Mouse (Mus musculus): ENCODE measurements around the gene Poldip3. TPM values are rescaled to one million over a fixed set of nuclear protein-coding genes. Genes with fewer than 3 reads are reported as not detected.
A peak's percentile ranks its signal among the peaks of the same experiment; 100 is the strongest.

Gene Poldip3
- total RNA-seq, 2 experiments from 2014 or later = 16.0 to 16.3 TPM

- intact Hi-C loops (cut with DNase I) = loop anchor here (10.0 kb wide), 1 partner anchor 300 kb away; no protein-coding TSS in a partner anchor
- TF ChIP-seq CTCF (IDR thresholded peaks at IDR 0.05) = no peak
- Histone ChIP-seq H3K27ac (no peak overlapping the region), H3K4me3 (no peak overlapping the region)
- no peak for DNase-seq
Observed at GRCm38 (mm10) chr15:83115071-83115470, 34.1 kb downstream of the Poldip3 start.

- Histone ChIP-seq H3K4me3 (no peak overlapping the region), H3K27ac (no peak overlapping the region)
- no peak for DNase-seq
- intact Hi-C loops (cut with DNase I) = loop anchor here (10.0 kb wide), 1 partner anchor 299 kb away; no protein-coding TSS in a partner anchor
- no peak for TF ChIP-seq CTCF (IDR thresholded peaks at IDR 0.05)
Observed at GRCm38 (mm10) chr15:83114106-83114505, 35.1 kb downstream of the Poldip3 start.

GRCm38 (mm10) chr15:83112898-83113297 is 36.3 kb downstream of the Poldip3 start:
- peak; percentile 84 for DNase-seq
- TF ChIP-seq CTCF (IDR thresholded peaks at IDR 0.05) = peak; percentile 66
- intact Hi-C loops (cut with DNase I) = loop anchor here (2.0 to 10.0 kb wide), 2 partner anchors 26 to 298 kb away; no protein-coding TSS in a partner anchor
- H3K4me3 ChIP-seq = no peak overlapping the region
- H3K27ac ChIP-seq = no peak overlapping the region

GRCm38 (mm10) chr15:83111874-83112273 is 37.3 kb downstream of the Poldip3 start:
- no peak for TF ChIP-seq CTCF (IDR thresholded peaks at IDR 0.05)
- intact Hi-C loops (cut with DNase I) = loop anchor here (2.0 to 10.0 kb wide), 2 partner anchors 25 to 297 kb away; no protein-coding TSS in a partner anchor
- Histone ChIP-seq H3K4me3 (no peak overlapping the region), H3K27ac (no peak overlapping the region)
- no peak for DNase-seq

GRCm38 (mm10) chr15:83111290-83111689 is 37.9 kb downstream of the Poldip3 start:
- no peak for TF ChIP-seq CTCF (IDR thresholded peaks at IDR 0.05)
- intact Hi-C loops (cut with DNase I) = loop anchor here (10.0 kb wide), 1 partner anchor 296 kb away; no protein-coding TSS in a partner anchor
- DNase-seq = no peak

DNA sequence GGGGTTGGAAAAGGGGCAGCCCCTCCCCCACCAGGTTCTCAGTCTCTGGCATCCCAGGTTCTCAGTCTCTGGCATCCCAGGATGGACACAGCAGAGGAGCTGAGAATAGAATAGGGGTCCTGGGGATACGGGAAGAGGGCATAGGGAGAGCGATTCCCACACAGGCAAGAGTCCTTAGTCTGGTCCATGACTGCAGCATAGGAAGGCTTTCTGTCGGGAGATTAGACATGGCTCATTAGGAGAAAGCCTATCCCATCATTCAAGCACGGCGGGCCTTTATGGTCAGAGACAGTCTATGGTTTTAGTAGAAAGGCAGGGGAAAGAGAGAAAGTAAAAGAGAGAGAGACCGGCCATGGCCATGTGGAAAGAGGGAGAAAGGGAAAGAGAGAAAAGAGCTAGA is 41.4 kb downstream of the Poldip3 start:
- no peak overlapping the region for H3K4me3 ChIP-seq
- intact Hi-C loops (cut with DNase I) = no loop called here
- DNase-seq = no peak
- no peak overlapping the region for H3K27ac ChIP-seq
- no peak for TF ChIP-seq CTCF (IDR thresholded peaks at IDR 0.05)

More at GRCm38 (mm10) chr15:83111290-83111689, 37.9 kb downstream of the Poldip3 start:
- H3K4me3 ChIP-seq = no peak overlapping the region
- no peak overlapping the region for H3K27ac ChIP-seq

- intact Hi-C loops (cut with DNase I) = no loop called here
- DNase-seq = no peak
- no peak overlapping the region for H3K27ac ChIP-seq
- H3K4me3 ChIP-seq = no peak overlapping the region
- no peak for TF ChIP-seq CTCF (IDR thresholded peaks at IDR 0.05)
Observed at GRCm38 (mm10) chr15:83106426-83106825, 42.8 kb downstream of the Poldip3 start.

DNA sequence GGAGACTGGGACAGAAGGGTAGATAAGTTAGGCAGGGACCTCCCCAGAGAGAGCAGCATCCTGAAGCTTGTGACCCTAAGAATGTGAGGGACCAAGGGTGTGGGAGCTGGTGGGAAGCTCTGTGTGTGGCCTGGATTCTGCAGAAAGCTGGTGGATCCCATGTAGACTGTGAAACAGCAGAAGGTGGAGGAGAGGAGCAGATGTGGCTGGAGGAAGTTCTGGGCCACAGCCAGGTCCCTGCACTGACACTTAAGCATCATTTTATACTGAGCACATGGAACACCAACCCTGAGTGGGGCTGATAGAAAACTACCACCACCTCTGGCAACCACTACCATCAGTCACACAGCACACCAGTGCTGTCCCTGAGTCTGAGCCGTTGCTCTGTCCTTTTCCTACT is 46.1 kb downstream of the Poldip3 start:
- H3K4me3 ChIP-seq = no peak overlapping the region
- H3K27ac ChIP-seq = no peak overlapping the region
- DNase-seq = no peak
- intact Hi-C loops (cut with DNase I) = no loop called here
- no peak for TF ChIP-seq CTCF (IDR thresholded peaks at IDR 0.05)

GRCm38 (mm10) chr15:83100332-83100662 is 48.9 kb downstream of the Poldip3 start:
- no peak for DNase-seq
- no peak for TF ChIP-seq CTCF (IDR thresholded peaks at IDR 0.05)
- Histone ChIP-seq H3K27ac (peak overlapping the region; percentile 84), H3K4me3 (peak overlapping the region; percentile 78)
- intact Hi-C loops (cut with DNase I) = no loop called here

GRCm38 (mm10) chr15:83099533-83100331 is 49.5 kb downstream of the Poldip3 start:
- intact Hi-C loops (cut with DNase I) = no loop called here
- DNase-seq = peak; percentile 96
- H3K27ac ChIP-seq = peak overlapping the region; percentile 84
- no peak for TF ChIP-seq CTCF (IDR thresholded peaks at IDR 0.05)
- H3K4me3 ChIP-seq = peak overlapping the region; percentile 78

- H3K27ac ChIP-seq = no peak overlapping the region
- peak; percentile 34; the same call in 1 of the 2 replicates for TF ChIP-seq CTCF (IDR thresholded peaks at IDR 0.05)
- H3K4me3 ChIP-seq = no peak overlapping the region
- DNase-seq = no peak
- intact Hi-C loops (cut with DNase I) = no loop called here
Observed at GRCm38 (mm10) chr15:83095950-83096349, 53.2 kb downstream of the Poldip3 start.

- TF ChIP-seq CTCF (IDR thresholded peaks at IDR 0.05) = no peak
- DNase-seq = peak; percentile 76
- intact Hi-C loops (cut with DNase I) = no loop called here
- Histone ChIP-seq H3K27ac (no peak overlapping the region), H3K4me3 (no peak overlapping the region)
Observed at GRCm38 (mm10) chr15:83093687-83094086, 55.5 kb downstream of the Poldip3 start.

- no peak for TF ChIP-seq CTCF (IDR thresholded peaks at IDR 0.05)
- no peak overlapping the region for H3K4me3 ChIP-seq
- DNase-seq = no peak
- intact Hi-C loops (cut with DNase I) = no loop called here
- no peak overlapping the region for H3K27ac ChIP-seq
Observed at GRCm38 (mm10) chr15:83090874-83091273, 58.3 kb downstream of the Poldip3 start.

DNA sequence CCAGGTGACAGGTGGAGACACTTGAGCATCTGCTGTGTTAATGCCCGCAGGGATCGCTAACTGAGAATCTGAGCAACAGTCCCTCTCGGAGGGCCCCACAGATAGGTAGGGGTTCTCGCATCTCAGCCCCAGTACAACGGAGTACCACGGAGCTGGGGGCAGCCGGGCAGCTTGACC is 59.9 kb downstream of the Poldip3 start, which contains the start of gene Serhl:
Gene Serhl, plus strand, starts transcription at position 78 of the 177 bp plus-strand sequence.
- TF ChIP-seq CTCF (IDR thresholded peaks at IDR 0.05) = no peak
- Histone ChIP-seq H3K27ac (no peak within 1 kb of the TSS), H3K4me3 (no peak within 1 kb of the TSS)
- DNase-seq = no peak
- intact Hi-C loops (cut with DNase I) = loop anchor here (5.0 kb wide), 1 partner anchor 118 kb away; no protein-coding TSS in a partner anchor

All from gastrocnemius, adult 2 months (tissue).